ENCODE assay signal across 23 mouse cellular contexts in the genomic region with DNA sequence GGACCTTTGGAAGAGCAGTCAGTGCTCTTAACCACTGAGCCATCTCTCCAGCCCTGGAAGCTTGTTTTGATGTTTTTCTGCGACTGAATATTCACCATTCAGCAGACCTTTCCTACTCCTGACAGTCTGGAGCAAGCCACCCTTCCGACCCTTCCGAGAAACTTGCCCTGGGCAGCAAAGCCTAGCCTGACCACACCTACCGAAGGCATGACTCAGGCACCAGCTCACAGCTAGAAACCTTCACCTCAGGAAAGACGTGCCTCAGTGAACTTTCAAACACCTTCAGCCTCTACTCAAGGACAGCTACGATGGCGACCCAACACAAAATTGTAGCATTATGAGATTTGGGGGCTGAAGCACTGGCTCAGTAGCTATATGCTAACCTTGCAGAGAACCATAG. TPM values are rescaled to one million over a fixed set of nuclear protein-coding genes. Genes with fewer than 3 reads are reported as not detected.
DNase-seq lines count a peak whose midpoint lies in the region; TF ChIP-seq lines count a peak whose summit lies in the region.
"Had no signal": no experiment of that assay in that cellular context is flagged by ENCODE, and none has a peak within 500 bp of the region (broad histone marks: within the 10 kb centered on the region; RNA-seq: fewer than 3 reads in every experiment).

No protein-coding gene starts in this region.

- WGBS in kidney, adult 2 months: 44% methylated on average over 7 of the region's 7 CpGs

- H3K9ac ChIP-seq in ES-Bruce4 (ENCODE audit: low read depth, poor library complexity, severe bottlenecking): no peak overlapping the region
- H3K9ac ChIP-seq: forebrain, embryonic 13.5 days; forebrain, postnatal 0 days; hindbrain, embryonic 12.5 days; hindbrain, embryonic 15.5 days had no signal

- peak; percentile 74 for DNase-seq in kidney, adult 2 months
- DNase-seq in kidney, adult 8-10 months: no peak
- peak; percentile 54 for DNase-seq in 3134 (ENCODE audit: extremely low read depth, insufficient read length, low spot score)
- DNase-seq in c-Kit-positive CD71-positive TER-119-positive erythroid progenitor cells, embryonic 14.5 days (ENCODE audit: low spot score): no peak
- no peak for DNase-seq in right cerebral cortex, postnatal 14 days
- DNase-seq: adrenal gland, postnatal 14 days; cerebellum, adult 18-20 months; cerebellum, adult 9-10 months; cerebellum, postnatal 14 days; forebrain, postnatal 0 days; gastrocnemius, adult 2 months; gastrocnemius, postnatal 14 days; heart, adult 11 months had no signal

- no peaks in the 10 kb centered on the region for H3K27me3 ChIP-seq in kidney, adult 2 months (replicated peaks; ENCODE audit: control insufficient read depth, insufficient read depth, low read length)
- H3K27me3 ChIP-seq in ES-Bruce4 (ENCODE audit: control insufficient read depth, insufficient read depth, low read length, poor library complexity, severe bottlenecking): no peaks in the 10 kb centered on the region
- H3K27me3 ChIP-seq: Patski had no signal

- TF ChIP-seq CTCF in kidney, adult 2 months (conservative IDR thresholded peaks at IDR 0.05; ENCODE audit: insufficient read depth, insufficient read length, low read depth, low read length): no peak
- TF ChIP-seq CTCF in ES-Bruce4 (IDR thresholded peaks at IDR 0.05; ENCODE audit: low read depth, low read length): no peak

- H3K36me3 ChIP-seq in kidney, adult 2 months (ENCODE audit: control insufficient read depth, insufficient read depth, low read length): no peaks in the 10 kb centered on the region; the same call in 1 of the 2 replicates
- H3K36me3 ChIP-seq in ES-Bruce4 (ENCODE audit: control insufficient read depth, insufficient read depth, low read length, poor library complexity, severe bottlenecking): no peaks in the 10 kb centered on the region
- H3K36me3 ChIP-seq: forebrain, embryonic 10.5 days; G1E; hindbrain, embryonic 12.5 days; hindbrain, embryonic 15.5 days had no signal

- peak; percentile 78; the same call in 1 of the 2 replicates for TF ChIP-seq EP300 in ES-Bruce4 (IDR thresholded peaks at IDR 0.05; ENCODE audit: insufficient read depth, low read depth, low read length)

- H3K27ac ChIP-seq in kidney, adult 2 months (ENCODE audit: insufficient read depth, low read depth, low read length): no peak overlapping the region
- peak overlapping the region; percentile 16; the same call in 1 of the 2 replicates for H3K27ac ChIP-seq in ES-Bruce4 (ENCODE audit: insufficient read depth, low read length)
- H3K27ac ChIP-seq: forebrain, embryonic 10.5 days; forebrain, embryonic 13.5 days; gastrocnemius, adult 2 months; hindbrain, embryonic 12.5 days; hindbrain, embryonic 15.5 days had no signal

- peaks cover 12% of the 10 kb centered on the region for H3K4me1 ChIP-seq in kidney, adult 2 months (ENCODE audit: control insufficient read depth, insufficient read depth, low read length)
- H3K4me1 ChIP-seq in ES-Bruce4 (ENCODE audit: control insufficient read depth, insufficient read depth, low read length): peaks cover 9% of the 10 kb centered on the region

- H3K4me3 ChIP-seq in kidney, adult 2 months (ENCODE audit: insufficient read depth, low read depth, low read length): no peak overlapping the region
- H3K4me3 ChIP-seq in ES-Bruce4 (ENCODE audit: low read depth, low read length): no peak overlapping the region
- H3K4me3 ChIP-seq: forebrain, embryonic 10.5 days; forebrain, embryonic 13.5 days; gastrocnemius, adult 2 months; hindbrain, embryonic 12.5 days; hindbrain, embryonic 15.5 days had no signal

- no peaks in the 10 kb centered on the region for H3K9me3 ChIP-seq in ES-Bruce4 (replicated peaks; ENCODE audit: control insufficient read depth, insufficient read depth, low read length, poor library complexity, severe bottlenecking)
- H3K9me3 ChIP-seq: forebrain, embryonic 10.5 days; forebrain, embryonic 13.5 days; G1E; hindbrain, embryonic 12.5 days; hindbrain, embryonic 15.5 days had no signal

- no peak for TF ChIP-seq POLR2A in kidney, adult 2 months (IDR thresholded peaks at IDR 0.05; ENCODE audit: low read depth, low read length)
- no peak for TF ChIP-seq POLR2A in ES-Bruce4 (IDR thresholded peaks at IDR 0.05; ENCODE audit: insufficient read depth, low read length)

RNA-seq across cellular contexts. Expression of a gene that starts 4.9 kb away (rescaled TPM):
- polyA plus RNA-seq in kidney, adult 2 months (2012; rRNA removed): 394 and 454 TPM in 2 replicates
- polyA plus RNA-seq in ES-Bruce4 (2011; ENCODE audit: insufficient read depth, insufficient read length, low read depth, missing spikeins): 6.8 and 7.4 TPM in 2 replicates
- polyA plus RNA-seq: G1E had no signal

RNA-seq across cellular contexts. Expression of a gene that starts 33.4 kb away (rescaled TPM):
- not detected in 2 replicates for polyA plus RNA-seq in kidney, adult 2 months (2012; rRNA removed)
- 1.1 and 1.2 TPM in 2 replicates for polyA plus RNA-seq in ES-Bruce4 (2011; ENCODE audit: insufficient read depth, insufficient read length, low read depth, missing spikeins)
- polyA plus RNA-seq: embryonic facial prominence, embryonic 11.5 days; forebrain, embryonic 10.5 days; G1E; heart, embryonic 14.5 days; heart, postnatal 0 days; Patski had no signal

RNA-seq across cellular contexts. Expression of a gene that starts 36.8 kb away (rescaled TPM):
- polyA plus RNA-seq in kidney, adult 2 months (2012; rRNA removed): 226 and 272 TPM in 2 replicates
- 23.3 and 23.4 TPM in 2 replicates for polyA plus RNA-seq in ES-Bruce4 (2011; ENCODE audit: insufficient read depth, insufficient read length, low read depth, missing spikeins)

RNA-seq across cellular contexts. Expression of a gene that starts 58.4 kb away (rescaled TPM):
- 157 and 169 TPM in 2 replicates for polyA plus RNA-seq in kidney, adult 2 months (2012; rRNA removed)
- polyA plus RNA-seq in ES-Bruce4 (2011; ENCODE audit: insufficient read depth, insufficient read length, low read depth, missing spikeins): 112 and 122 TPM in 2 replicates

Comparison
In these comparisons a context has a peak if more than half of its experiments do, and no peak if none do; other contexts are left out.
1. DNase-seq: peak in kidney, adult 2 months (single experiment) and 3134 (single experiment); none in kidney, adult 8-10 months (0 of 2), c-Kit-positive CD71-positive TER-119-positive erythroid progenitor cells, embryonic 14.5 days (single experiment) and right cerebral cortex, postnatal 14 days (single experiment).
2. RNA of a gene that starts 4.9 kb away (polyA plus RNA-seq): 394 to 454 TPM in kidney, adult 2 months; 6.8 to 7.4 TPM in ES-Bruce4; every median in the first group is over 10 times any median in the second.